24 mouse cellular contexts compared by ENCODE assay signal in the genomic region with DNA sequence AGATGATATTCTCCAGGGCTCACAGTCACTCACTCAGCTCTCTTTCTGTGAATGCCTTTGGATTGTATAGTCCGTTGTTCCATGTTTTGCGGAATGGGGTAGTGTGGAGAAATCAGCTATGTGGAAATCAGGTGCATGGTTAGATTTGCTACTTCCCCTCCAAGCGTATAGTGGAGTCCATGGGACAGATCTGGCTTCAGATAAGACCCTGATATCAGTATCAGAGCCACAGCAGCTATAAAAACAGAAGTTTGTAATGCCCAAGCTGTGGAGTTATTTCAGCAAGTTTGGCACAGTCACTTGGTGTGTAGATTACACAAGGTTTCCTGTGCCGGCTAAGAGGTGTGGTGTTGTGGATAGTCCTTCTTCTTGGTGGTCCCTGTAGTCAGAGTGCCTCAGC.
"Had no signal": no experiment of that assay in that cellular context is flagged by ENCODE, and none has a peak within 500 bp of the region (broad histone marks: within the 10 kb centered on the region; RNA-seq: fewer than 3 reads in every experiment).

No protein-coding gene starts in this region.

- ATAC-seq: hindbrain, embryonic 16.5 days; inflammation-experienced regulatory T-cells, adult 6 months; intestine, embryonic 15.5 days; intestine, postnatal 0 days had no signal

- H3K27me3 ChIP-seq: heart, embryonic 12.5 days; hindbrain, embryonic 12.5 days; intestine, embryonic 15.5 days; limb, embryonic 12.5 days; liver, embryonic 13.5 days; liver, embryonic 15.5 days had no signal

- H3K4me1 ChIP-seq: heart, embryonic 10.5 days; heart, embryonic 12.5 days; hindbrain, embryonic 10.5 days; hindbrain, embryonic 12.5 days; intestine, embryonic 15.5 days; limb, embryonic 10.5 days; limb, embryonic 12.5 days; liver, embryonic 13.5 days; liver, embryonic 15.5 days had no signal

- DNase-seq: gastrocnemius, postnatal 14 days; gastrocnemius, postnatal 36 days; heart, postnatal 10 days; heart, postnatal 4 days; kidney, adult 18-20 months; kidney, adult 8-10 months; kidney, postnatal 10 days; kidney, postnatal 25 days; kidney, postnatal 4 days; liver; liver, embryonic 13.5 days had no signal

- H3K36me3 ChIP-seq: heart, embryonic 10.5 days; heart, embryonic 12.5 days; hindbrain, embryonic 10.5 days; hindbrain, embryonic 12.5 days; intestine, embryonic 15.5 days; limb, embryonic 10.5 days; limb, embryonic 12.5 days; liver, embryonic 13.5 days; liver, embryonic 15.5 days had no signal

- H3K4me2 ChIP-seq: heart, embryonic 12.5 days; hindbrain, embryonic 12.5 days; hindbrain, embryonic 14.5 days; intestine, embryonic 15.5 days; limb, embryonic 12.5 days; liver, embryonic 11.5 days; liver, embryonic 13.5 days; liver, embryonic 15.5 days had no signal

- H3K9ac ChIP-seq: heart, embryonic 12.5 days; hindbrain, embryonic 12.5 days; hindbrain, embryonic 14.5 days; intestine, embryonic 15.5 days; limb, embryonic 12.5 days; liver, embryonic 13.5 days; liver, embryonic 15.5 days had no signal

- H3K4me3 ChIP-seq: heart, embryonic 10.5 days; heart, embryonic 12.5 days; hindbrain, embryonic 10.5 days; hindbrain, embryonic 12.5 days; intestine, embryonic 15.5 days; limb, embryonic 10.5 days; limb, embryonic 12.5 days; liver, embryonic 13.5 days; liver, embryonic 15.5 days had no signal

- H3K9me3 ChIP-seq: heart, embryonic 10.5 days; heart, embryonic 12.5 days; hindbrain, embryonic 10.5 days; hindbrain, embryonic 12.5 days; intestine, embryonic 15.5 days; limb, embryonic 10.5 days; limb, embryonic 12.5 days; liver, embryonic 13.5 days; liver, embryonic 15.5 days had no signal

- H3K27ac ChIP-seq: heart, embryonic 10.5 days; hindbrain, embryonic 10.5 days; hindbrain, embryonic 12.5 days; hindbrain, embryonic 14.5 days; intestine, embryonic 15.5 days; limb, embryonic 10.5 days; limb, embryonic 12.5 days; liver, embryonic 13.5 days; liver, embryonic 15.5 days had no signal
